Mouse (Mus musculus) WW6 (cell line): ENCODE results near the gene Tmc6.
"Not testable (repeated sequence)": the region's sequence is repeated elsewhere in the genome, so short reads cannot be mapped to it uniquely, and the experiment has no call there.

Experiments
- DNase-seq: peaks from one replicate; pipeline ENCODE4 v3.0.0-alpha.2; 2013; ENCODE audit warnings: low read depth, low spot score

The Tmc6 gene

GRCm38 (mm10) chr11:117810401-117811046 is 28.5 kb upstream of the Tmc6 start:
- DNase-seq = no peak

DNA sequence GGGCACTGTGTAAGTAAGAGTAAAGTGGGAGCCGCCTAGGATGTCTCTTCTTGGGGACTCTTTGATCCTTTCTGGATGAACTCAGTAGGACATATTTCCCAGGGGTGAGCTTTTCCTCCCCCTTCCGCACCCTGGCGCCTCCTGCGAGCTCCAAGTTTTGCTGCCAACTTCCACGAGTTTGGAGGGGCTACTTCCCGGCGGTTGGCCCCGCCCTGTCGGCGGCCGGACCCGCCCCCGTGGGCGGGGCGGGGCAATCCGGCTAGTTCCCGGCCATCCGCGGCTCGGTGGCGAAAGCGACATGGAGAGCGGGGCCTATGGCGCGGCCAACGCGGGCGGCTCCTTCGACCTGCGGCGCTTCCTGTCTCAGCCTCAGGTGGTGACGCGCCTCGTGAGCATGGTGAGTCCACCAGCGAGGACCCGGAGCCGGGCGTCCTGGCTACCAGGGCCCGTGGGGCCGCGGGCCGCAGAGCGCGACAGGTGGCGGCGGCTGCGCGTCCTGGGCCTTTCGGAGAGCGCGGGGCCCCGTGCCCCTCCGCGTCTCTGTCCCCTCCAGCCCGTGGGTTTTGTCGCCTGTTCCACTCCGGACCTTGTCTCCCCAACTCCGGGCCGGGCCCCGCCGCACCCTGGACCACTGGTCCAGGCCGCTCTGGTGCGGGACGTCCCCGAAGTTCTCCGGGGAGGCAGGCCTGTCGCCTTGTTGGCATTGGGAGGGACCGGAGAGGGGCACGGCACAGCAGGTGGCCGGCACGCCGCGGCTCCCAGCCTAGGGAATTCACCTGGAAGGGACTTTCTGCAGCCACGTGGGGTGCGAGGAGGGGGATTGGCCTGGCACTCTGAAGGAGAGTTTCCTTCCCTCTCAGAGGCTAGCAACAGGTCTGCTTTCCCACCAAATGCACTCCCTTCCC is 27.7 kb upstream of the Tmc6 start, which contains the start of the genes Gm20708 and Syngr2:
Gene Gm20708, plus strand, starts transcription at position 262 of the 905 bp plus-strand sequence.
Gene Syngr2, plus strand, starts transcription at position 262 of the 905 bp plus-strand sequence.
- no peak for DNase-seq

DNA sequence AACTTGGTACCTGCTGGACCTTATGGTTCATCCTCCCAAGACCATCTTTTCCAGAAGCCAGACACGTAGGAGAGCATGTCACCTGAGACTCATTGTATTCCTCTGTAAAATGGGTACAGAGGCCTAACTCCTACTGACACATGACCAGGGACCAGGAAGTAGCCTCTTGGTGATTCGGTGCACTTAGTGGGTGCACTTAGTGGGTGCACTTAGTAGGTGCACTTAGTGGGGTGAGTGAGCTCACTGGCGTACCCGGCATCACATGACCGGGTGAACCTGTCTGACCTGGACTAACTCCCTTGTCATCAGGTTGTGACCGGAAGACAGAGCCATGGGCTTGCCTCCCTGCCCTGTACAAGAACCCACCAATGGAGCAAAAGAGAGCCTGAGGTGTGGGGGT is 24.8 kb upstream of the Tmc6 start:
- DNase-seq = no peak

- no peak for DNase-seq
Observed at GRCm38 (mm10) chr11:117803166-117803688, 21.2 kb upstream of the Tmc6 start.

- DNase-seq = no peak
Observed at GRCm38 (mm10) chr11:117801650-117802049, 19.7 kb upstream of the Tmc6 start.

GRCm38 (mm10) chr11:117800038-117800437 is 18.0 kb upstream of the Tmc6 start:
- DNase-seq = no peak

DNA sequence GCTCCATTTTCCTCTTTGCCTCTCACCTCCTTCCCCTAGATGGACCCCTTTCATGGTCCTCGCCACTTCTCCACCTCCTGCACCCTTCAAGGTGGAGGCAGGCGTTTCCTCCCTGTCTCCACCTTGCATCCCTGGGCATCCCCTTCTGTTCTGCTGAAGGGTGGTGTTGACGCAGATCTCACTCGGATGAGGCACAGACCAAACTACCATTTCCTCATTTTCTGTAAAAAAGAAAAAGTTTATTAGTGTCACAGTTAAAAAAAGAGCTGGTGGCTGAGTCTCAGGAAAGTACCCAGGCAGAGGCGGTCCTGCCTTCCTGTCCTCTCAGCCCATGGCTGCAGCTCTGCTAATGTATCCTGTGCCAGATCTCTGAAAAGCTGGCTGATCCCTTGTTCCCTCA is 17.2 kb upstream of the Tmc6 start:
- no peak for DNase-seq

DNA sequence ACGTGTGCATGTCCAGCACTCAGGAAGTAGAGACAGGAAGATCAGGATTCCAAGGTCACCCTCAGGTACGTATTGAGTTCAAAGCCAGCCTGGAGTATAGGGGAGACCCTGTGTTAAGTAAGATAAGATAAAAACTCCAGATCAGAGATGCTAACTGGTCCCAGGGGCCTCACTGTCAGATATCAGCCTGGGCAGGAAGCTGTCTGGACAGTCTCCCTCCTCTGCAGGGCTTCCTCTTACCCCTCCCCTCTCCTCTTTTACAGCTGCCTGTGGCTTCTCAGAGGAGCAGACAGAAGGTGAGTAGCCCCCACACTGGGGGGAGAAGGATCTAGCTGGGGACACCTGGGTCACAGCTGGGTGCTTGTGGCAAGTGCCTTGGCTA is 16.2 kb upstream of the Tmc6 start:
- DNase-seq = no peak

DNA sequence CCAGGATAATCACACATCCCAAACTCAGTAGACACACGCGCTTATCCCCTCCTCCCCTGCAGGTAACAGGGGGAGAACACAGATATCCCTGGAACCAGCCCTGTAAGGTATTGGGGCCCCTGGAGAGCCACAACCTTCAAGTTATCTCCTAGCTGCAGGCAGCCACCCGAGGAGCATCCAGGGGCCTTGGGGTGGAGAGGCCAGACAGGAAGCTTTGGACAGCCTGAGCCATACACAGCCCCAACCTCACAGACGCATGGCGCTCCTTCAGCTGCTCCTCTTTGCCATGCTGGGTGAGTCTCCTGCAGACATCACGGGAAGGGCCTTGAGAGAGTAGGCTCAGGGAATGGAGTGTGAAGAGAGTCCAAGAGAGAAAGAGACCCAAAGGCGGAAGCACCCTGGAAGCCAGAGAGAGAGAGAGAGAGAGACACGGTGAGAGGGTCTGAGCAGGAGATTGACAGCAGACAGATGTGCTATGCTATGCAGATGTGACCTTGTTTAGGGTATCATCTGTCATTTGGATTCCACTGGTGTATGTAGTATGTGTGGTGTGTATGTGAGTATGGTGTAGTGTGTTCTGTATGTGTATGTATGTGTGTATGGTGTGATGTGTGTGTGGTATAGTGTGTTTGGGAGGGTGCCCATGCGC is 15.6 kb upstream of the Tmc6 start, which contains the start of gene 6030468B19Rik:
Gene 6030468B19Rik, plus strand, starts transcription at position 150 of the 649 bp plus-strand sequence.
- no peak for DNase-seq

- no peak for DNase-seq
Observed at GRCm38 (mm10) chr11:117796954-117797353, 15.0 kb upstream of the Tmc6 start.

DNA sequence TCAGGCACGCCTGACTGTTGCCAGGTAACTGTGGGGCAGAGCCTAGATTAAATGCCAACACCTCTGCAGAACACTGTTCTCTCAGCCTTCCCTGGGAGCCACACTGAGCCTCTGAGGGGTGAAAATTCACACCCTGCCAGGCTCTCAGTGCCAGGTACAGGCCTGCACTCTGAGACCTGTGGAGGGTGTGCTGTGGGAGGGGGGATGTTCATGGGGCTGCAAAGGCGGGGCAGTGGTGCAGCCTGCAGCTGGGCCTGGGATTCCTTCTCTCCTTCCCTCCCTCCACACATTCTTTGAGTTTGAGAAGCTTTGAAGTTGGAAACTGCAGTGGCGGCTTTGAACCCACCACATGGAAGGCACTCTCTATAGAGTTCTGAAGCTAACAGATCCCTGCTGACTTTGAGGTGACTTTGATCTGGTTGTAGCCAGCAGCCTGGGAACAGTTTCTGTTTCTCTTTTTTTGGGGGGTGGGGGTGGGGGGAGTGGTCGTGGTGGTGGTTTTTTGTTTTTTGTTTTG is 12.1 kb upstream of the Tmc6 start:
- DNase-seq = no peak

DNA sequence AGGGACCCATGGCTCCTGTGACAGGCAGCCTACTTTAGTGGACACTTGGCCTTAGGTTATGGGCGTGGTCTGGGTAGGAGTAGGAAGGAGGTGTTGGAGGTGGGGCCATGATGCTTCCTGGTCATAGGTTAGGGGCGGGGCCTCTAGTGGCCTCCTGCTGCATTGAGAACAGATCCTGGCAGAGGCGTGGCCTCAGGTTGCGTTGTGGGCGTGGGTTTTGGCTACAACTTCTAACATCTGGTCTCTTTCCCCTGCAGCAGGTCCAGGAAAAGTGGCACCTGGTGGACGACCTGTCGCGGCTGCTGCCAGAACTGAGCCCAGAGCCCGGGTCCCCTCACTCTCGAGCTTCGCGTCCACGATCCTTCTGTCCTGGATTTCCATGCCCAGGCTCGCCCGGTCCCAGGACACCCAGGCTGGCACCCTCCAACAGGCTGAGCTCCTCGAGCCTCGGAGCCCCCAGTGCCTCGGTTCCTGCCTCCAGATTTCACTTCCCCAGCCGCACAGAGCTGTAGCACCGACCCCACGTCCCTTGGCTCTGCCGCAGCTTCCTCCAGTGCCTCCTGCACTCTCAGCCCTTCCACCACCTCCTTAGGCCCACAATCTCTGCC is 10.4 kb upstream of the Tmc6 start:
- DNase-seq = peak; percentile 89

DNA sequence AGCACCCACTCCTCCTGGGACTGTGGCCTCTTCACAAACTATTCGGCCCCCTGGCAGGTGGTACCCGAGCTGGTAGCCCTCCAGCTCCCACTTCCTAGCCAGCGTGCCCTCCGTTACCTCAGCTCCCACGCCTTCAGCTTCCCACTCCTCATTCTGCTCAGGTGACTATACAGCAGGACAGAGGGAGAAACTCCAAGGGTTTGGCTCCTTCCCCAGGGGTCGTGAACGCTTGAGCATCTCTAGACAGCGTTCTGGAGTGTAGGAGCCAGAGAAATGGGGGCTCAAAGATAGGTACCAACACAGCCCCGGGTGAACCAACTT is 9.4 kb upstream of the Tmc6 start:
- no peak for DNase-seq

DNA sequence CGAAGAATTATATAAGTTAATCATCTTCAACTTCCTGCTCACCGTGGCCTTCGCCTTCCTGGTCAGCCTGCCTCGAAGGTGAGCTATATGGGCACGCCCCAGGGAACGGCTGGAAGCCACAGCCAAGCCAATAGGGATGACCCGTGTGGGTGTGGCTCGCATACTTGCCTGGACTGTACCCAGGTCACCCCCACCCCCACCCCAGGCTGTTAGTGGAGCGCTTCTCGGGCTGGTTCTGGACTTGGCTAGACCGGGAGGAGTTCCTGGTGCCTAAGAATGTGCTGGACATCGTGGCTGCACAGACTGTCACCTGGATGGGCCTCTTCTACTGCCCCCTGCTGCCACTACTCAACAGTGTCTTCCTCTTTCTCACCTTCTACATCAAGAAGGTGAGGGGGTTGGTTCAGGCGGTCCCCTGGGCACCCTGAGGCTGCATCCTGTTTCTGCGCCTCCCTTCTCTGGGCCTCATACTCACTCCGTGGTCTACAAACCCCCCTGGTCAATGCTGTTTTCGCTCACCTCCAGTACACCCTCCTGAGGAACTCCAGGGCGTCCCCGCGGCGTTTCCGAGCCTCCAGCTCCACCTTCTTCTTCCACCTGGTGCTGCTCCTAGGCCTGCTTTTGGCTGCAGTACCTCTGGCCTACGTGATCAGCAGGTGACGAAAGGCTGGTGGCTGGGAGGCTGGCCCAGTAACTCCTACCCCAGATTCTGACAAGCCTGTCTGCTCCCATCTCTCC is 8.9 kb upstream of the Tmc6 start:
- DNase-seq = no peak

DNA sequence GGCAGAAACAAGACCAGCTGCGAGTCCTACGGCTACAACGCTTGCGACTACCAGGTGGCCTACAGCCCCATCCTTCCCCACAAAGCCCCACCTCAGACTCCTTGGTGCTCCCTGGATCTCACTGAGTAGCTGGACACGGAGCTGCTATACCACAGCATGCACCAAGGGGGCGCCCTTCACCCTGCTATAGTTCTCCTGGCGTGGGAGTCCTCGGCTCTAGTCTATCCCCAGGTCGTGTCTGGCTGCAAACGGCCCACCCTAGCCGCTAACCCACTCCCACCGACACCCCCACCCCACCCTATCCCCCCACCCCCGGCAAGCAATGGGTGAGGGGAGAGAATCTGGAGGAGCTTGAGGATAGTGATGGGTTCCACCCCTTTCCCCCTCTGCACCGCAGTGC is 8.3 kb upstream of the Tmc6 start:
- DNase-seq = no peak

DNA sequence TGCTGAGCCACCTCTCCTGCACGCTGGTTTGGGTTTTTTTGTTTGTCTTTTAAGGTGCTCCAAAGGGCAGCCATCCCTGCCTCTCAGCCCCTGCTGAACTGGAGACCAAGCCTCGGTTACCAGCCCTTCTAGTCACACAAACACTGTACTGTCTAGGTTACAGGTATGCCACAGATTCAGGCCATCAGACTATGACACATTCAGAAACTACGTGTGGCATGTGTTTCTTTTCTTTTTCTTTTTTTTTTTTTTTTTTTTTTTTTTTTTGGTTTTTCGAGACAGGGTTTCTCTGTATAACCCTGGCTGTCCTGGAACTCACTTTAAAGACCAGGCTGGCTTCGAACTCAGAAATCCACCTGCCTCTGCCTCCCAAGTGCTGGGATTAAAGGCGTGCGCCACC is 6.5 kb upstream of the Tmc6 start:
- not testable (repeated sequence) for DNase-seq

GRCm38 (mm10) chr11:117786294-117786693 is 4.3 kb upstream of the Tmc6 start:
- DNase-seq = peak; percentile 79

- no peak for DNase-seq
Observed at GRCm38 (mm10) chr11:117783683-117784309, 1.8 kb upstream of the Tmc6 start.

DNA sequence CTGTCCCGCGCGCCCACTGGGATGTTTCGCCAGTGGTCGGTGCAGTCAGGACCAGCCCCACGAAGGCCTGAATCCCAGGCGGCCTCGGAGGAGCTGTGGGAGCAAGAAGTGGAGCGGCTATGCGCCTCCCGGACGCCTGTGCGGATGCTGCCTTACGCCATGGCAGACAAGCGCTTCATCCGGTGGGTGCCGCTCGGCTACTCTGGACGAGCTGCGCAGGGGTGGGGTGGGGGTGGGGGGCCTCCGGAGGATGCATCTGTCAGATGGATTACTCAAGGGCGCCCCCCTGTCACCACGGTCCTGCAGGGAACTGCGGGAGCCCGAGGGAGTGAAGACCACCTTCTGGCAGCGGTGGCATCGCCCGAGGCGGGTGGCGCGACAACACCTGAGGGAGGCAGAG is 1.1 kb upstream of the Tmc6 start:
- DNase-seq = no peak

- DNase-seq = no peak
Observed at GRCm38 (mm10) chr11:117782705-117783034, 672 bp upstream of the Tmc6 start.
